Mouse (Mus musculus) megakaryocyte, embryonic 14.5 days (primary cell): ENCODE measurements around the gene Tgfa. TPM values are rescaled to one million over a fixed set of nuclear protein-coding genes. Genes with fewer than 3 reads are reported as not detected.

ENCODE experiments used
- H3K27me3 ChIP-seq: replicated peaks from 2 replicates; pipeline ENCODE3; 2012; ENCODE audit warnings: inconsistent platforms
- H3K36me3 ChIP-seq: replicated peaks from 2 replicates; pipeline ENCODE3; 2012; ENCODE audit warnings: low read length, inconsistent platforms, mixed read lengths
- H3K4me1 ChIP-seq: 2 replicates; pipeline ENCODE4 v1.6.1; 2012; ENCODE audit warnings: inconsistent platforms
- H3K4me3 ChIP-seq: replicated peaks from 2 replicates; pipeline ENCODE3; 2012; ENCODE audit warnings: moderate library complexity, mild to moderate bottlenecking, inconsistent platforms
- H3K9me3 ChIP-seq: 2 replicates; pipeline ENCODE4 v1.6.1; 2012; ENCODE audit warnings: inconsistent platforms
- FLI1 ChIP-seq: IDR thresholded peaks from 2 replicates; pipeline ENCODE4 v1.6.1; 2012; ENCODE audit warnings: low read length, inconsistent platforms, mixed read lengths
- GATA1 ChIP-seq: IDR thresholded peaks from 3 replicates; pipeline ENCODE4 v1.6.1; 2012; ENCODE audit warnings: mixed read lengths, low read length, inconsistent platforms, borderline replicate concordance
- polyA plus RNA-seq: library from polyadenylated mRNA; stranded (reverse); fragments of >175 nt; gene quantifications from 2 replicates; pipeline ENCODE4 v1.2.3, GENCODE M21; 2012; ENCODE audit warnings: low replicate concordance; ENCODE audit not compliant: insufficient read depth

The Tgfa gene
- polyA plus RNA-seq, 1 experiment = not detected

GRCm38 (mm10) chr6:86250830-86251229 is 55.8 kb downstream of the Tgfa start:
- no peak for TF ChIP-seq GATA1
- TF ChIP-seq FLI1 = no peak
- no peaks in the 10 kb centered on the region for H3K4me1 ChIP-seq
- H3K9me3 ChIP-seq = 0 out of 2 replicates have a peak, but pooled peaks cover 3% of the 10 kb centered on the region
- H3K4me3 ChIP-seq = no peak overlapping the region
- H3K36me3 ChIP-seq = no peaks in the 10 kb centered on the region
- H3K27me3 ChIP-seq = peaks cover 32% of the 10 kb centered on the region

DNA sequence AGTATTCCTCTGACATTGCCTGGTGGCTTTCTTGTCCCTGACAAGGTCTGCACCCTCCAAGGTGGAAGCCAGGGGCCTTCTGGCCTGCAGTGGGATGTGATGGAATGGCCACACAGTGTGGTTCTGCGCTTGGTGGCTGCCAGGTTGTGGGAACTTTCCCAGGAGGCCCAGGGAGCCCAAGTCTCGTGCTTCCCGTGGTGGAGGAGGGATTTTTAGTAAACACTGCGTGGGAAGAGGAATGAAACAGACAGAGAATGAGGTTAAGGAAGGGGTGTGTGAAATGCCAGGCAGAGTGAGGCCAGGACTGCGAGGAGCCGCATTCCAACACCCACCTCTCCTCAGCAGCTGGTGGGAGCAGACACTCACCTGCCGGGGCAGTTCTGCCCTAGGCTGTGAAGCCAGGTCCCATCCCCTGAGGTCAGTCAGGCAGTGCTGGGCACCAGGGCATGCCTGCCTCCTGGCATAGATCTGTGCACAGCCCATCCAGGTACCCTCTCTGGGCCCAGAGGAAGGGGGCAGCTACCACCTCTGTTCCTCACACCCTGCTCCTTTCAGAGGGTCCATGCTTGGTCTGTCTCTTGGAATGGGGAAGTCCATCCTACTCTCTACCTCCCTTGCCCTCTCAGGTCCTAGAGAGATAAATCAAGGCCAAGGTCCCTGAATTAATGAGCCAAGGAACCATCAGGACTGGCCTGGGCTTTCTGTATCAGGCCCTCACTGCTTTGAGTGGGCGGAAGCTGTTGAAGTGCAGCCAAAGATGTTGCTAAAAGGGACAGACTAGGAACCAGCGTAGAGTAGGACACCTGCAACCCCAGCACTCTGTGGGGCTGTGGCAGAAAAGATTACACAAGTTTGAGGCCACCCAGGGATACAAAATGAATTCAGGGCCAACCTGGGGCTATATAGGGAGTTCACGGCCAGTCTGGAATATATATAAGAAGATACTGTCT is 57.4 kb downstream of the Tgfa start:
- Histone ChIP-seq H3K9me3 (0 out of 2 replicates have a peak, but pooled peaks cover 3% of the 10 kb centered on the region), H3K4me3 (no peak overlapping the region), H3K27me3 (peaks cover 28% of the 10 kb centered on the region), H3K36me3 (no peaks in the 10 kb centered on the region), H3K4me1 (no peaks in the 10 kb centered on the region)
- no peak for TF ChIP-seq GATA1
- TF ChIP-seq FLI1 = no peak

DNA sequence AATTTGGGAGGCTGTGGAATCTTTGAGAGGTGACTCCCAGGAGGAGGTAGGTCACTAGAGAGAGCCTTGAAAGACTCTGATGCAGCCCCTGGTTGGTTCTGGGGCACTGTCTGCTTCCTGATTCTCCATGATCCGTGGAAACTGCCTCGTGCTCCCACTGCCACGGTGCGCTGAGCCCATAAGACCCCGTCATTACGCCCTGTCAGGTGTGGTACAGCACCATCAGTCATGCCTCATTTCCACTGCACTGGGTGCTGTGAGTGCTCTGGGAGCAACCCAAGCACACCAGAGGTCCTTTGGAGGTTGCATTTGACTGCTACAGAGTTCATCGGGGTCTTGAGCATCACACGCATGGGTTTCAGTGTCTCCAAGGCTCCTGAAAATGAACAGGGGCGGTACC is 60.9 kb downstream of the Tgfa start:
- H3K36me3 ChIP-seq = no peaks in the 10 kb centered on the region
- H3K4me3 ChIP-seq = no peak overlapping the region
- H3K27me3 ChIP-seq = peaks cover 31% of the 10 kb centered on the region
- no peaks in the 10 kb centered on the region for H3K4me1 ChIP-seq
- TF ChIP-seq FLI1 = no peak
- no peak for TF ChIP-seq GATA1
- 0 out of 2 replicates have a peak, but pooled peaks cover 3% of the 10 kb centered on the region for H3K9me3 ChIP-seq

DNA sequence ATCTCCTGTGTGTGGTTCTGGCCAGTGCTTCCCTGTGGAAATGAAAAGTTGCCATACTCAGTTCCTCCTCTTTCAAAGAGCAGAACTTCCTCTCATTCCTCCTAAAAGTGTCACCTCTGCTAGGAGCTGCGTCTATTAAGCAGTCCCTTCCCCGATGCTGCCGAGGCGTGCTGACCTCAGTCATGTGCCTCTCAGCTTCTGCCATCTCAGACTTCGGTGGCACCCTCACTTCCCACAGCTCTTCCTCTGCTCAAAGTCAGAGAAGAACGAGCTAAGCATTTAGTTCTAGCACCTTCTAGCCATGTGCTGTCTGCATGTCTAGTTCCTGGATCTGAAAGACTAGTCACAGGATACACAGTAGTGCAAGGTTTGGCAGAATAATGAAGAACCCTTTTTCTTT is 64.2 kb downstream of the Tgfa start:
- Histone ChIP-seq H3K4me1 (no peaks in the 10 kb centered on the region), H3K4me3 (no peak overlapping the region), H3K27me3 (peaks cover 20% of the 10 kb centered on the region), H3K9me3 (no peaks in the 10 kb centered on the region), H3K36me3 (no peaks in the 10 kb centered on the region)
- no peak for TF ChIP-seq GATA1

DNA sequence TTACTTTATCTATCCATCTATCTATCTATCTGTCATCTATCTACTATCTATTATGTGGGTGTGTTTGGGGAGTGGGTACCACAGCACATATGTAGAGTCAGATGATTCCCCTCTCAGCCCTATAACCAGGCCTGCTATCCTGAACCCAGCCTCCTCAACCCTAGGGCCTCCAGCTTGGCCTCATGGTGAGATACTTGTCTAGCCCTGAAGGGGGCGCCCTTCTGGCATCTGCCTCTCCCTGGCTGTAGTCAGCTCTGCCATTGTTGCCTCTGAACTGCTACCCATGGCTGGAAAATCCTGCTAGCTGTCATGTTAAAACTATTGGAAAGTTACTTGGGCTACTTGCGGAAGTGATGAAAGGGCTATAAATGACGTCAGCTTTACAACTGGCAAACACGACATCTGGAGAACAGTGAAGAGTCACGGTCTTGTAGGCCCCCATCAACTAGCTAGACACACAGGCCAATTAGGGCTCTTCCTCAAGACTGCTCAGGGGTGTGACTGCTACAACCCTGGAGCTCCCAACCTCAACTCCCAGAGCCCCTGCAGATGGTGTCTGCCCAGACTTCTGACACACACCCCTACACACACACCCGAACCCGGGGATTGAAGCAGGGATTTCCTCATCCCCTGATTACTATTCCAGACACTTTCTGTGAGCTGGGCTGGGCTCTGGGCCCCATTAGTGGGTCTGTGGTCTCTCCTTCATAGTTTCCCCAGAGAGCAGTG is 65.5 kb downstream of the Tgfa start:
- Histone ChIP-seq H3K9me3 (no peaks in the 10 kb centered on the region), H3K36me3 (no peaks in the 10 kb centered on the region), H3K4me3 (no peak overlapping the region), H3K4me1 (no peaks in the 10 kb centered on the region), H3K27me3 (peaks cover 20% of the 10 kb centered on the region)
- TF ChIP-seq GATA1 = no peak
- TF ChIP-seq FLI1 = no peak

- H3K9me3 ChIP-seq = no peaks in the 10 kb centered on the region
- H3K36me3 ChIP-seq = no peaks in the 10 kb centered on the region
- TF ChIP-seq FLI1 (no peak), GATA1 (no peak)
- no peak overlapping the region for H3K4me3 ChIP-seq
- H3K27me3 ChIP-seq = peaks cover 46% of the 10 kb centered on the region
- H3K4me1 ChIP-seq = no peaks in the 10 kb centered on the region
Measured at GRCm38 (mm10) chr6:86266786-86267185, 71.8 kb downstream of the Tgfa start.

- peaks cover 48% of the 10 kb centered on the region for H3K27me3 ChIP-seq
- H3K36me3 ChIP-seq = no peaks in the 10 kb centered on the region
- no peaks in the 10 kb centered on the region for H3K4me1 ChIP-seq
- no peak overlapping the region for H3K4me3 ChIP-seq
- 0 out of 2 replicates have a peak, but pooled peaks cover 4% of the 10 kb centered on the region for H3K9me3 ChIP-seq
- no peak for TF ChIP-seq FLI1
- no peak for TF ChIP-seq GATA1
Measured at GRCm38 (mm10) chr6:86270373-86271068, 75.5 kb downstream of the Tgfa start.

- Histone ChIP-seq H3K36me3 (no peaks in the 10 kb centered on the region), H3K4me3 (no peak overlapping the region), H3K4me1 (no peaks in the 10 kb centered on the region), H3K27me3 (peaks cover 42% of the 10 kb centered on the region), H3K9me3 (peaks cover 9% of the 10 kb centered on the region)
- TF ChIP-seq GATA1 (no peak), FLI1 (no peak)
Measured at GRCm38 (mm10) chr6:86271130-86271529, 76.1 kb downstream of the Tgfa start.

- Histone ChIP-seq H3K36me3 (no peaks in the 10 kb centered on the region), H3K9me3 (peaks cover 17% of the 10 kb centered on the region), H3K27me3 (peaks cover 14% of the 10 kb centered on the region), H3K4me1 (no peaks in the 10 kb centered on the region), H3K4me3 (no peak overlapping the region)
- TF ChIP-seq FLI1 (no peak), GATA1 (no peak)
Measured at GRCm38 (mm10) chr6:86275704-86276103, 80.7 kb downstream of the Tgfa start.
